Mouse (Mus musculus) CH12.LX (cell line): ENCODE measurements around the gene Mphosph6. TPM values are rescaled to one million over a fixed set of nuclear protein-coding genes. Genes with fewer than 3 reads are reported as not detected.

Experiments
- DNase-seq: peaks from one replicate; pipeline ENCODE4 v3.0.0-alpha.2; 2013; ENCODE audit errors: extremely low read depth
- H3K27ac ChIP-seq: 2 replicates; pipeline ENCODE4 v1.5.1; 2012; ENCODE audit warnings: low read depth, mild to moderate bottlenecking, control low read depth, moderate library complexity; ENCODE audit not compliant: insufficient read depth
- H3K27me3 ChIP-seq: replicated peaks from 2 replicates; pipeline ENCODE3; 2012; ENCODE audit warnings: inconsistent platforms
- H3K36me3 ChIP-seq, 2 experiments: replicated peaks in 1 of 2; 2 replicates each; pipeline versions ENCODE3 to v1.6.1; 2012; ENCODE audit warnings: inconsistent platforms in 1 of 2, low read length in 1 of 2, mild to moderate bottlenecking in 1 of 2, mixed read lengths in 1 of 2, moderate library complexity in 1 of 2; ENCODE audit not compliant: control insufficient read depth in 1 of 2, insufficient read depth in 1 of 2
- H3K4me1 ChIP-seq, 2 experiments: 2 replicates each; pipeline ENCODE4 v1.6.1; 2012; ENCODE audit warnings: inconsistent platforms in 1 of 2, moderate library complexity in 1 of 2; ENCODE audit not compliant: insufficient read depth in 2 of 2, control insufficient read depth in 1 of 2
- H3K4me2 ChIP-seq: 2 replicates; pipeline ENCODE4 v1.6.1; 2012; ENCODE audit warnings: low read depth, mild to moderate bottlenecking, control low read depth; ENCODE audit not compliant: poor library complexity, insufficient read depth, severe bottlenecking
- H3K4me3 ChIP-seq, 3 experiments: fragments of 150-350 bp in 1 of 3; sonication (generic) in 1 of 3; replicated peaks in 1 of 3; 2 replicates each; pipeline versions ENCODE3 to v1.5.1; 2011 to 2012; ENCODE audit warnings: low read depth in 2 of 3, low read length in 2 of 3, mild to moderate bottlenecking in 2 of 3, moderate library complexity in 2 of 3, control low read depth in 1 of 3, improper control_type of control experiment in 1 of 3, inconsistent platforms in 1 of 3, mixed read lengths in 1 of 3; ENCODE audit not compliant: poor library complexity in 1 of 3
- H3K79me2 ChIP-seq: replicated peaks from 2 replicates; pipeline ENCODE4 v1.6.1; 2012; ENCODE audit warnings: mild to moderate bottlenecking, moderate library complexity; ENCODE audit not compliant: control insufficient read depth, poor library complexity, insufficient read depth, severe bottlenecking; ENCODE audit errors: extremely low read depth
- H3K9ac ChIP-seq: 2 replicates; pipeline ENCODE4 v1.6.1; 2012; ENCODE audit warnings: low read depth, mild to moderate bottlenecking, control low read depth, moderate library complexity; ENCODE audit not compliant: insufficient read depth
- H3K9me3 ChIP-seq: replicated peaks from 2 replicates; pipeline ENCODE3; 2012; ENCODE audit warnings: low read length, inconsistent platforms, mixed read lengths
- BHLHE40 ChIP-seq: IDR thresholded peaks from 2 replicates; pipeline ENCODE4 v1.6.1; 2011; ENCODE audit warnings: mild to moderate bottlenecking, low read depth, low read length, improper control_type of control experiment
- CTCF ChIP-seq, 2 experiments: IDR thresholded peaks in 1 of 2; conservative IDR thresholded peaks in 1 of 2; 2 replicates each; pipeline ENCODE4 v1.5.1; 2011 to 2012; ENCODE audit warnings: low read depth in 2 of 2, low read length in 2 of 2, improper control_type of control experiment in 1 of 2, inconsistent platforms in 1 of 2, mild to moderate bottlenecking in 1 of 2, moderate library complexity in 1 of 2
- ELF1 ChIP-seq: IDR thresholded peaks from 2 replicates; pipeline ENCODE4 v1.6.1; 2014; ENCODE audit warnings: low read depth, mild to moderate bottlenecking, inconsistent platforms, low read length, improper control_type of control experiment
- EP300 ChIP-seq: IDR thresholded peaks from 2 replicates; pipeline ENCODE4 v1.6.1; 2011; ENCODE audit warnings: low read length, improper control_type of control experiment
- ETS1 ChIP-seq: conservative IDR thresholded peaks from 2 replicates; pipeline ENCODE4 v1.6.1; 2012; ENCODE audit warnings: low read depth, mild to moderate bottlenecking, inconsistent platforms, low read length, improper control_type of control experiment, moderate library complexity
- GABPA ChIP-seq: IDR thresholded peaks from 2 replicates; pipeline ENCODE4 v1.6.1; 2012; ENCODE audit warnings: low read depth, low read length, improper control_type of control experiment, inconsistent platforms; ENCODE audit not compliant: insufficient replicate concordance
- HCFC1 ChIP-seq: IDR thresholded peaks from 2 replicates; pipeline ENCODE4 v1.6.1; 2012; ENCODE audit warnings: low read depth, mild to moderate bottlenecking, inconsistent platforms, low read length, improper control_type of control experiment
- IRF4 ChIP-seq: IDR thresholded peaks from 2 replicates; pipeline ENCODE4 v1.6.1; 2014; ENCODE audit warnings: low read depth, mild to moderate bottlenecking, inconsistent platforms, low read length, improper control_type of control experiment
- JUND ChIP-seq: conservative IDR thresholded peaks from 2 replicates; pipeline ENCODE4 v1.6.1; 2011; ENCODE audit warnings: low read depth, low read length, improper control_type of control experiment
- KAT2A ChIP-seq: IDR thresholded peaks from 2 replicates; pipeline ENCODE4 v1.6.1; 2012; ENCODE audit warnings: low read length, improper control_type of control experiment, inconsistent platforms; ENCODE audit not compliant: insufficient replicate concordance
- MAFK ChIP-seq: IDR thresholded peaks from 2 replicates; pipeline ENCODE4 v1.6.1; 2011; ENCODE audit warnings: low read length, improper control_type of control experiment; ENCODE audit not compliant: insufficient replicate concordance
- MAX ChIP-seq: IDR thresholded peaks from 2 replicates; pipeline ENCODE4 v1.6.1; 2011; ENCODE audit warnings: low read length, improper control_type of control experiment
- MAZ ChIP-seq: IDR thresholded peaks from 2 replicates; pipeline ENCODE4 v1.6.1; 2012; ENCODE audit warnings: low read depth, mild to moderate bottlenecking, inconsistent platforms, low read length, improper control_type of control experiment, moderate library complexity
- MYC ChIP-seq: IDR thresholded peaks from 2 replicates; pipeline ENCODE4 v1.6.1; 2011; ENCODE audit warnings: low read depth, mild to moderate bottlenecking, improper control_type of control experiment, low read length
- NELFE ChIP-seq: IDR thresholded peaks from 2 replicates; pipeline ENCODE4 v1.6.1; 2011; ENCODE audit warnings: low read depth, low read length, improper control_type of control experiment
- NRF1 ChIP-seq: IDR thresholded peaks from 2 replicates; pipeline ENCODE4 v1.6.1; 2014; ENCODE audit warnings: low read depth, mild to moderate bottlenecking, inconsistent platforms, low read length, improper control_type of control experiment, moderate library complexity
- PAX5 ChIP-seq: IDR thresholded peaks from 2 replicates; pipeline ENCODE4 v1.6.1; 2012; ENCODE audit warnings: low read length, inconsistent platforms, mixed read lengths
- POLR2A ChIP-seq: IDR thresholded peaks from 2 replicates; pipeline ENCODE4 v1.6.1; 2011; ENCODE audit warnings: low read depth, mild to moderate bottlenecking, improper control_type of control experiment, low read length
- POLR2AphosphoS2 ChIP-seq: IDR thresholded peaks from 2 replicates; pipeline ENCODE4 v1.6.1; 2011; ENCODE audit warnings: low read depth, low read length, improper control_type of control experiment
- RAD21 ChIP-seq: IDR thresholded peaks from 2 replicates; pipeline ENCODE4 v1.6.1; 2011; ENCODE audit warnings: low read depth, mild to moderate bottlenecking, low read length, improper control_type of control experiment, moderate library complexity
- SIN3A ChIP-seq: IDR thresholded peaks from 2 replicates; pipeline ENCODE4 v1.6.1; 2012; ENCODE audit warnings: low read length, improper control_type of control experiment, inconsistent platforms
- SMC3 ChIP-seq: IDR thresholded peaks from 2 replicates; pipeline ENCODE4 v1.6.1; 2011; ENCODE audit warnings: low read depth, low read length, improper control_type of control experiment
- TBP ChIP-seq: conservative IDR thresholded peaks from 2 replicates; pipeline ENCODE4 v1.6.1; 2011; ENCODE audit warnings: low read depth, low read length, improper control_type of control experiment
- TCF12 ChIP-seq: IDR thresholded peaks from 2 replicates; pipeline ENCODE4 v1.6.1; 2014; ENCODE audit warnings: low read depth, mild to moderate bottlenecking, inconsistent platforms, low read length, improper control_type of control experiment
- UBTF ChIP-seq: IDR thresholded peaks from 2 replicates; pipeline ENCODE4 v1.6.1; 2012; ENCODE audit warnings: low read depth, mild to moderate bottlenecking, inconsistent platforms, low read length, improper control_type of control experiment, moderate library complexity
- USF1 ChIP-seq: IDR thresholded peaks from 2 replicates; pipeline ENCODE4 v1.6.1; 2014; ENCODE audit warnings: low read depth, mild to moderate bottlenecking, inconsistent platforms, low read length, improper control_type of control experiment
- USF2 ChIP-seq: conservative IDR thresholded peaks from 2 replicates; pipeline ENCODE4 v1.6.1; 2011; ENCODE audit warnings: low read depth, low read length, improper control_type of control experiment
- ZC3H11A ChIP-seq: IDR thresholded peaks from 2 replicates; pipeline ENCODE4 v1.6.1; 2012; ENCODE audit warnings: low read depth, mild to moderate bottlenecking, inconsistent platforms, low read length, improper control_type of control experiment
- ZKSCAN1 ChIP-seq: IDR thresholded peaks from 2 replicates; pipeline ENCODE4 v1.6.1; 2012; ENCODE audit warnings: low read depth, inconsistent platforms, low read length, improper control_type of control experiment, borderline replicate concordance
- ZMIZ1 ChIP-seq: IDR thresholded peaks from 2 replicates; pipeline ENCODE4 v1.6.1; 2012; ENCODE audit warnings: low read depth, mild to moderate bottlenecking, inconsistent platforms, low read length, improper control_type of control experiment
- ZNF384 ChIP-seq: IDR thresholded peaks from 2 replicates; pipeline ENCODE4 v1.6.1; 2012; ENCODE audit warnings: low read depth, low read length, improper control_type of control experiment, inconsistent platforms
- dilution Hi-C: fragments of 300-500 bp; cut with MboI; formaldehyde crosslinking; loops from 2 replicates; pipeline ENCODE4 v1.14.3; 2020; ENCODE audit warnings: low sequenced_read_pairs; ENCODE audit not compliant: extremely low pct_unique_long_range_greater_than_20kb, extremely low pct_ligation_motif_present
- in situ Hi-C: fragments of 300-500 bp; cut with MboI; formaldehyde crosslinking; loops from 3 replicates; pipeline ENCODE4 v1.14.3; 2019; ENCODE audit warnings: low sequenced_read_pairs, low pct_ligation_motif_present, low pct_unique_long_range_greater_than_20kb, mixed read lengths
- polyA plus RNA-seq: library from polyadenylated mRNA; unstranded; fragments of >175 nt; gene quantifications from 2 replicates; pipeline ENCODE4 v1.2.1, GENCODE M21; 2012; ENCODE audit warnings: low read depth; ENCODE audit not compliant: insufficient read length
- total RNA-seq, 2 experiments: library from RNA; depleted of rRNA; stranded (reverse); fragments of 300-350 nt in 1 of 2; fragments of >200 nt in 1 of 2; gene quantifications; 2 replicates each; pipeline ENCODE4 v1.2.3; 2012 to 2014

Gene Mphosph6
- total and polyA plus RNA-seq, 3 experiments, result 89.6 to 241 (median 225) TPM

DNA sequence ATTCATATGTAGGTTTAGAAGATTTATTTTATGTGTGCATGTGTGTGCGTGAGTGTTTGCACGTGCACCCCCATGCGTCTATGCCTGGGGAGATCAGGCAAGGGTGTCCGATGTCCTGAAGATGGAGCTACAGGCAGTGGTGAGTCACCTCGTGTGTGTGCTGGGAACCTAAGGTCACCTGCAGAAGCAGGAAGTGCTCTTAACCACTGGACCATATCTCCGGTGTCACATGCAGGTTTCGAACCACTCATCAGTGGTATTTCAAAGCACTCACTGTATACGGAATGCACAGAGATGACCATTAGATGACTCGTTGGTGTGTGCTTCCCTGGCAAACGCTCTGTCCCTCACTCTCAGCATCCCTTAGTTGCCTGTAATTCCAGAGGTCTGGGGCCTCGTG, 43.8 kb downstream of the Mphosph6 start:
- TF ChIP-seq ZMIZ1 (no peak), ZC3H11A (no peak), UBTF (no peak), MYC (0 out of 2 replicates have a peak, but pooled peaks have one; percentile 17), POLR2AphosphoS2 (no peak), CTCF (conservative IDR thresholded peaks at IDR 0.05 in 1 of 2, IDR thresholded peaks at IDR 0.05 in 1 of 2; ENCODE audit: low read depth in 2 of 2, low read length in 2 of 2) (0 out of 4 replicates have a peak, but pooled peaks of 1 of the 2 experiments have one; percentile 4), USF2 (no peak), MAZ (no peak), MAX (peak; percentile 13; the same call in 1 of the 2 replicates), GABPA (no peak), JUND (no peak), PAX5 (no peak), EP300 (no peak), USF1 (no peak), ZNF384 (no peak), IRF4 (no peak), ELF1 (peak; percentile 29; the same call in 1 of the 2 replicates), KAT2A (no peak), POLR2A (no peak), TBP (no peak), SMC3 (no peak), NRF1 (no peak), SIN3A (no peak), HCFC1 (no peak), RAD21 (no peak; the same call in none of the 2 replicates), ETS1 (0 out of 2 replicates have a peak, but pooled peaks have one; percentile 13), ZKSCAN1 (no peak), NELFE (no peak), BHLHE40 (peak; percentile 78), TCF12 (no peak), MAFK (no peak)
- no peak overlapping the region for H3K4me3 ChIP-seq
- DNase-seq, result no peak
- dilution Hi-C loops, result no loop called here
- no peak overlapping the region for H3K4me2 ChIP-seq
- in situ Hi-C loops, result no loop called here
- no peak overlapping the region for H3K9ac ChIP-seq
- H3K4me1 ChIP-seq, result peaks cover 7% of the 10 kb centered on the region in 2 experiments
- no peak overlapping the region for H3K27ac ChIP-seq
- no peaks in the 10 kb centered on the region for H3K79me2 ChIP-seq
- no peaks in the 10 kb centered on the region for H3K9me3 ChIP-seq
- no peaks in the 10 kb centered on the region for H3K27me3 ChIP-seq
- no peaks in the 10 kb centered on the region for H3K36me3 ChIP-seq
